Mouse (Mus musculus) embryo, embryonic 10.5 days (tissue): ENCODE measurements around the gene Irf3.
"Not testable (repeated sequence)": the region's sequence is repeated elsewhere in the genome, so short reads cannot be mapped to it uniquely, and the experiment has no call there.

Experiments
- DNase-seq: peaks from one replicate; pipeline ENCODE4 v3.0.0-alpha.2; 2015; ENCODE audit warnings: low spot score

Irf3 gene

GRCm38 (mm10) chr7:45007846-45008245, 10.4 kb downstream of the Irf3 start:
- DNase-seq = no peak

- no peak for DNase-seq
Measured at GRCm38 (mm10) chr7:45008411-45008810, 11.0 kb downstream of the Irf3 start.

- no peak for DNase-seq
Measured at GRCm38 (mm10) chr7:45012011-45012410, 14.6 kb downstream of the Irf3 start.

- DNase-seq = no peak
Measured at GRCm38 (mm10) chr7:45012824-45013223, 15.4 kb downstream of the Irf3 start.

GRCm38 (mm10) chr7:45013366-45014095, 16.1 kb downstream of the Irf3 start:
- DNase-seq = no peak

GRCm38 (mm10) chr7:45014096-45014451, 16.6 kb downstream of the Irf3 start:
- no peak for DNase-seq

- DNase-seq = peak; percentile 26
Measured at GRCm38 (mm10) chr7:45015344-45015956, 18.0 kb downstream of the Irf3 start.

GRCm38 (mm10) chr7:45015957-45016612, 18.6 kb downstream of the Irf3 start, which contains the start of gene Scaf1:
Gene Scaf1 (minus strand): TSS chr7:45016363.
- DNase-seq = peak; percentile 100

- DNase-seq = no peak
Measured at GRCm38 (mm10) chr7:45016761-45017160, 19.3 kb downstream of the Irf3 start.

- DNase-seq = peak; percentile 99
Measured at GRCm38 (mm10) chr7:45017242-45018061, 20.0 kb downstream of the Irf3 start, which contains the start of gene Rras. Gene Rras (plus strand): TSS chr7:45017961.

- DNase-seq = peak; percentile 45
Measured at GRCm38 (mm10) chr7:45019031-45019571, 21.7 kb downstream of the Irf3 start.

- DNase-seq = no peak
Measured at GRCm38 (mm10) chr7:45020225-45020624, 22.8 kb downstream of the Irf3 start.

- not testable (repeated sequence) for DNase-seq
Measured at GRCm38 (mm10) chr7:45023711-45024110, 26.3 kb downstream of the Irf3 start.

GRCm38 (mm10) chr7:45024281-45025248, 27.1 kb downstream of the Irf3 start:
- DNase-seq = no peak

- DNase-seq = no peak
Measured at GRCm38 (mm10) chr7:45025601-45026220, 28.3 kb downstream of the Irf3 start.

- DNase-seq = no peak
Measured at GRCm38 (mm10) chr7:45026256-45026655, 28.8 kb downstream of the Irf3 start.

GRCm38 (mm10) chr7:45027761-45028160, 30.3 kb downstream of the Irf3 start:
- DNase-seq = no peak

- no peak for DNase-seq
Measured at GRCm38 (mm10) chr7:45028351-45028750, 30.9 kb downstream of the Irf3 start.

- no peak for DNase-seq
Measured at GRCm38 (mm10) chr7:45029995-45030394, 32.5 kb downstream of the Irf3 start.

- DNase-seq = no peak
Measured at GRCm38 (mm10) chr7:45030857-45031256, 33.4 kb downstream of the Irf3 start.
